Mouse (Mus musculus): ENCODE results near the gene Hes6.

DNA sequence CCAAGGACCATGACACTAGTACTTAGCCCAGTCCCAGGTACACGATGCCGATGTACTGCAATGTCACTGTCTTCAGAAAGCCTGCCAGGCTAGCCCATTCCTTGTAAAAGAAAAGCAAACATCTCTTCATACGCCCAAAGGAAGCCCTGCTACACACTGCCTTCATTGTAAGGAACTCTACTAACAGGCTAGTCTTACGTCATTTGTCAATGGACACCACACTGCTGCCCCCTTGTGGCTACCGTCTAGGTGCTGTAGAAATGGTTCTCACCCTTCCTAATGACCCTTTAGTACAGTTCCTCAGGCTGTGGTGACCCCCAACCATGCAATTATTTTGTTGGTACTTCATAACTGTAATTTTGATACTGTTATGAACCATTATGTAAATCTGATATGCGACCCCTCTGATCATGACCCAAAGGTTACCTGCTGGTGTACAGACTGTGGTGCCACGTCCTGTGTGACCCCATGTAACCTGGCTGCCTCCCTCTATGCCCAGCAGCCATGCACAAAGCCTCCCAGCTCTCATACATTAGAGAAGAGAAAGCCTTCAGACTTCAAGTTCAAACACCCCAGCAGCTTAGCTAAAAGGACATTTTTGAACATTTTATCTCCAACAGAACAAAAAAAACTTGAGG, 33.3 kb downstream of the Hes6 start:
- peak; percentile 76 for TF ChIP-seq CTCF (conservative IDR thresholded peaks at IDR 0.05; ENCODE audit: low read length)
- no peak for TF ChIP-seq NANOG (IDR thresholded peaks at IDR 0.05; ENCODE audit: borderline replicate concordance, low read length)

All from E14TG2a.4 (cell line).